Mouse (Mus musculus): ENCODE results near the gene Adrb1. TPM values are rescaled to one million over a fixed set of nuclear protein-coding genes. Genes with fewer than 3 reads are reported as not detected.
"Not testable (repeated sequence)": the region's sequence is repeated elsewhere in the genome, so short reads cannot be mapped to it uniquely, and the experiment has no call there.

The Adrb1 gene
- polyA plus RNA-seq, 1 experiment from 2014 or later, result 0.21 TPM

DNA sequence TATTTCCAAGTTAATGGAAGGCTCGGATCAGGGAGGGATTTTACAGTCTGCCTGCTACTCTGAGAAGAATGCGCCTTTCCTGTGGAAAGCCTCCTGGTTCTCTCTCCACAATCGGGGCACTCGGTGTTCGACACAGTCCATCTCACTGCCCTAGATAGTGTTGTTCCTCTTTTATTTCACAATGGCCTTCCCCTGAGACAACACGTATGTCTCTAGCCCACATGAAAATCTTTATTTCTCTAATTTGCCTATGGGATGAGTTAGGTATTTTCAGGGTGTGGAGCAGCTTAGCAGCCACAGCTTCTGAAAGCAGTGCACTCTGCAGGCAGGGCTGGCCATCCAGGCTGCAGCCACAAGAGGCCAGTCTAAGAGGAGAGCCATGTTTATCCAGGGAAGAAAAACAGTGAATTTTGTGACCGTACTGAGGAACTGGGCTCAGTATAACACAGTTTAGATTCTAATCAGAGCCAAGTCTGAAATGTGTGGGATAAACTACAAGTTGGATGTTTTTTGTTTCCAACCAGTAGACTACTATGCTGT, 12.1 kb downstream of the Adrb1 start:
- H3K9ac ChIP-seq, result no peak overlapping the region
- H3K9me3 ChIP-seq (replicated peaks), result no peaks in the 10 kb centered on the region
- H3K4me2 ChIP-seq (replicated peaks), result no peak overlapping the region
- H3K27ac ChIP-seq, result no peak overlapping the region
- no peaks in the 10 kb centered on the region for H3K36me3 ChIP-seq
- H3K4me1 ChIP-seq, result no peaks in the 10 kb centered on the region
- WGBS, result 71% methylated on average over 7 of the region's 7 CpGs
- H3K4me3 ChIP-seq, result no peak overlapping the region
- ATAC-seq (ENCODE audit: low FRiP score), result no peak
- H3K27me3 ChIP-seq, result 0 out of 2 replicates have a peak, but pooled peaks cover 3% of the 10 kb centered on the region

DNA sequence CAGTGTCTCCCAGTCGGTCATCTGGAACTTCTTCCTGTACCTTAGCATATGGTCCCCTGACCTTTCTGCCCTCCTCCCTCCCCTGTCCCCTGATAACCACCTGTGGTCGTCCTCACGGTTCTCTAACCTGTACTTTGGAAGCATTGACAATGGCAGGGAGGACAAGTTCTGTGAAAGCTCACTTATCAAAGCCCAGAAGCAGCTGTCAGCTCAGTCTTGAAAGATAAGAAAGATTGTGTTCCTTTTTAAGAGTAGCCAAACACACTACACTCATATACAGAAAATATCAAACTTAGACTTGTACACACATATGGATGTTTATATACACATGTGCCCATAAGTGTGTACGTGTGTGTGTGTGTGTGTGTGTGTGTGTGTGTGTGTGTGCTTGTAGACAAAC, 13.7 kb downstream of the Adrb1 start:
- ATAC-seq (ENCODE audit: low FRiP score), result no peak
- Histone ChIP-seq H3K9ac (no peak overlapping the region), H3K27ac (no peak overlapping the region), H3K4me1 (no peaks in the 10 kb centered on the region), H3K27me3 (no peaks in the 10 kb centered on the region), H3K9me3 (replicated peaks) (no peaks in the 10 kb centered on the region), H3K36me3 (no peaks in the 10 kb centered on the region), H3K4me3 (no peak overlapping the region), H3K4me2 (replicated peaks) (no peak overlapping the region)
- WGBS, result 46% methylated on average over 4 of the region's 4 CpGs

- ATAC-seq (ENCODE audit: low FRiP score), result no peak
- no peak overlapping the region for H3K27ac ChIP-seq
- no peaks in the 10 kb centered on the region for H3K4me1 ChIP-seq
- no peaks in the 10 kb centered on the region for H3K36me3 ChIP-seq
- WGBS, result 87% methylated on average over 5 of the region's 5 CpGs
- H3K9me3 ChIP-seq (replicated peaks), result no peaks in the 10 kb centered on the region
- no peak overlapping the region for H3K4me3 ChIP-seq
- H3K9ac ChIP-seq, result no peak overlapping the region
- no peaks in the 10 kb centered on the region for H3K27me3 ChIP-seq
- no peak overlapping the region for H3K4me2 ChIP-seq (replicated peaks)
These were observed 14.3 kb downstream of the Adrb1 start for GRCm38 (mm10) chr19:56736287-56736686.

DNA sequence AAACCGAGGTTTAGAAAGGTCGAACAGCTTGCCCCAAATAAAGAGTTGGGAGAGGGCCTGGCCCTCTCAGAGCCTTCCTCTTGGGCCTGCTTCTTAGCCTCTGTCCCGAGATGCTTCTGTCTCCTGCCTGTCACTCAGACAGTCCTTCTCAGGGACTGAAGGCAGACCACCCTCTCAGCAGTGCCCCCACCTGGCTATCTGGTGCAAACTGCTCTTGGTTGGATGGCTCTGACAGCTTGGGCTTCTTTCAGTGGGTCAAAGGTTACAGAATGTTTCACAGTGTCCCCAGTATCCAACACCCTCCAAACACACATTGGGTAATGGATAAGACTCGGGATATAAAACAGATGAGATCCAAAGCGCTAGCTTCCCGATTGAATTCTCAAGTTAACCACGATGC, 23.1 kb downstream of the Adrb1 start:
- no peak overlapping the region for H3K4me2 ChIP-seq (replicated peaks)
- 63% methylated on average over 7 of the region's 7 CpGs for WGBS
- H3K9me3 ChIP-seq (replicated peaks), result no peaks in the 10 kb centered on the region
- no peak for ATAC-seq (ENCODE audit: low FRiP score)
- H3K4me1 ChIP-seq, result no peaks in the 10 kb centered on the region
- H3K9ac ChIP-seq, result no peak overlapping the region
- H3K27me3 ChIP-seq, result no peaks in the 10 kb centered on the region
- H3K27ac ChIP-seq, result no peak overlapping the region
- no peaks in the 10 kb centered on the region for H3K36me3 ChIP-seq
- no peak overlapping the region for H3K4me3 ChIP-seq

GRCm38 (mm10) chr19:56745528-56745927, 23.5 kb downstream of the Adrb1 start:
- H3K4me3 ChIP-seq, result no peak overlapping the region
- H3K27ac ChIP-seq, result no peak overlapping the region
- no peaks in the 10 kb centered on the region for H3K36me3 ChIP-seq
- no peak overlapping the region for H3K4me2 ChIP-seq (replicated peaks)
- H3K9me3 ChIP-seq (replicated peaks), result no peaks in the 10 kb centered on the region
- peaks cover 3% of the 10 kb centered on the region; the same call in 1 of the 2 replicates for H3K4me1 ChIP-seq
- H3K9ac ChIP-seq, result no peak overlapping the region
- ATAC-seq (ENCODE audit: low FRiP score), result no peak
- H3K27me3 ChIP-seq, result no peaks in the 10 kb centered on the region
- WGBS, result 75% methylated on average over 6 of the region's 6 CpGs

DNA sequence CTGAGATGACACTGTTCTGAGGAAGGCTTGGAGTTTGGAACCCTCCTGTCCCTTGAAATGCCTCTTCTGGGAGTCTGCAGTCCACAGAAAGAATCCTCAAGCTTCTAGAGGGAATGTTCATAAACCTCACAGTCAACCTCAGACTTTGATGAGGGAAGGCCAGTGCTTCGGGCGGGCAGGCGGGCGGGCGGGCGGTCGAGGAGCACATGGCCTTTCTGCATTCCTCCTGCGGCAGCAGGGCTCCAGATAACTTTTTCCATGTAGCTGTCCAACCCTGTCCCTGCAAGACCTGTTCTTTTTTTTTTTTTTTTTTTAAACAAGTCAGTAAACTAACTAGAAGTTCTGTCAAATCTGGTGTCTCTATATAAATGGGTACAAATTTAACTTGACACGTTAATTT, 24.6 kb downstream of the Adrb1 start:
- no peak for ATAC-seq (ENCODE audit: low FRiP score)
- Histone ChIP-seq H3K9me3 (replicated peaks) (no peaks in the 10 kb centered on the region), H3K36me3 (no peaks in the 10 kb centered on the region), H3K9ac (no peak overlapping the region), H3K27ac (no peak overlapping the region), H3K4me3 (no peak overlapping the region), H3K4me2 (replicated peaks) (no peak overlapping the region), H3K4me1 (peaks cover 9% of the 10 kb centered on the region; the same call in 1 of the 2 replicates), H3K27me3 (no peaks in the 10 kb centered on the region)
- 88% methylated on average over 9 of the region's 9 CpGs for whole genome bisulfite sequencing

DNA sequence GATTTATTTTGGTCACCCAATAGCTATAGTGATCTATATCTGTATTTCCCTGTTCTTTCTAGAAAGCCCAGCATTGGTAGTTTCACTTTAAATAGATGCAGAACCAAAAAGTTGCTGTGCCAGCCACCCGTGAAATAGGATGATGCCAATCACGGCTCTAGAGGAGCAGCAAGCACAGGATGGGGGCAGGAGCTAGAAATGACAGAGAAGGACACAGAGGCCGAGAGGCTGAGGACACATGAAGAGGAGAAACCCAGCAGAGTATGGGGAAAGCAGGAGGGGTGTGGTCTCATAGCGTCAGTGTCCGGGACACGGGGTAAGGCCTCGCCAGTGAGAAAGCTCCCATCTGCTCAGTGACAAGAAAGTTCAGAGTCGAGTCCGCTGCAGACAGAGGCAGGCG, 25.9 kb downstream of the Adrb1 start:
- Histone ChIP-seq H3K9ac (no peak overlapping the region), H3K9me3 (replicated peaks) (no peaks in the 10 kb centered on the region), H3K4me3 (no peak overlapping the region), H3K36me3 (no peaks in the 10 kb centered on the region), H3K4me1 (peaks cover 9% of the 10 kb centered on the region; the same call in 1 of the 2 replicates), H3K4me2 (replicated peaks) (no peak overlapping the region), H3K27ac (no peak overlapping the region), H3K27me3 (no peaks in the 10 kb centered on the region)
- 75% methylated on average over 10 of the region's 10 CpGs for WGBS
- ATAC-seq (ENCODE audit: low FRiP score), result no peak

DNA sequence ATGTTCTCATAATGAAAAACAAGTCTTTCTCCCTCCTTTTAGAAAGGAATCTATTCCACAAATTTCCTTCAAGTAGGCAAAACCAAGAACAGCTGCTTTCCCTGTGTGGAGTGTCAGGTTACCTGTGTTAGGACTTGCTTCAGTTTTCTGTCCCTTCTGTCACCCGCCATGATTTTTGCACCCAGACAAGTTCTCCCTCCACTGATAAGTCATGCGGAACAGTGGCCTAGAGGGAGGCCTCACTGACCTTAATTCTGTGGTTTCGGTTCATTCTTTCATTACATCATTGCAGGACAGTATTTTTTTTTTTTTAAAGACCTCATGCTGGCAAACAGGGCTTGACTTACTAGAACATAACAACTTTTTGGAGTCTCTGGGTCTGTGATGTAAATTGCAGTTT, 27.3 kb downstream of the Adrb1 start:
- H3K27me3 ChIP-seq, result no peaks in the 10 kb centered on the region
- no peak overlapping the region for H3K4me2 ChIP-seq (replicated peaks)
- no peaks in the 10 kb centered on the region for H3K36me3 ChIP-seq
- 32% methylated on average over 3 of the region's 3 CpGs for WGBS
- peaks cover 9% of the 10 kb centered on the region; the same call in 1 of the 2 replicates for H3K4me1 ChIP-seq
- H3K4me3 ChIP-seq, result no peak overlapping the region
- H3K9ac ChIP-seq, result no peak overlapping the region
- H3K9me3 ChIP-seq (replicated peaks), result no peaks in the 10 kb centered on the region
- no peak for ATAC-seq (ENCODE audit: low FRiP score)
- no peak overlapping the region for H3K27ac ChIP-seq

DNA sequence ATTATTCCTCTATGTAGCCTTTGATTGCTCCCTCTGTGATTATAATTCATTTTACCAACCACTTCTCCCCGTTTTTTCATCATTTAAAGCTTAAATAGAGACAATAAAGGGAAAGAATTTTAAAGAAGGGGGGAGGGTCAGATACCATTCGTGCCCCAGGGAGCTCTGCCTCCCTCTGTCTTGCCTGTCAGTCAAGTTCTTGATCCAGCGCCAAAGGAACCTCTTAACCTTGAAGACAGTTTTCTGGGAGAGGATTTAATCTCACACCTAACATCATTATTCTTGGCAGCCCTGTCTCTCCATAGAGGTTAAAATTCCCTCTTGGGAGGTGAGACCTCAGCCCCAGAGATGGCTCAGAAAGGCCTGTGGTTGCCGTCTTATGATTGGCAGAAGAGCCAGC, 28.7 kb downstream of the Adrb1 start:
- WGBS, result 33% methylated on average over 4 of the region's 4 CpGs
- Histone ChIP-seq H3K9me3 (replicated peaks) (no peaks in the 10 kb centered on the region), H3K36me3 (no peaks in the 10 kb centered on the region), H3K27ac (no peak overlapping the region), H3K9ac (no peak overlapping the region), H3K4me2 (replicated peaks) (no peak overlapping the region), H3K4me3 (no peak overlapping the region), H3K4me1 (peaks cover 9% of the 10 kb centered on the region; the same call in 1 of the 2 replicates), H3K27me3 (no peaks in the 10 kb centered on the region)
- no peak for ATAC-seq (ENCODE audit: low FRiP score)

DNA sequence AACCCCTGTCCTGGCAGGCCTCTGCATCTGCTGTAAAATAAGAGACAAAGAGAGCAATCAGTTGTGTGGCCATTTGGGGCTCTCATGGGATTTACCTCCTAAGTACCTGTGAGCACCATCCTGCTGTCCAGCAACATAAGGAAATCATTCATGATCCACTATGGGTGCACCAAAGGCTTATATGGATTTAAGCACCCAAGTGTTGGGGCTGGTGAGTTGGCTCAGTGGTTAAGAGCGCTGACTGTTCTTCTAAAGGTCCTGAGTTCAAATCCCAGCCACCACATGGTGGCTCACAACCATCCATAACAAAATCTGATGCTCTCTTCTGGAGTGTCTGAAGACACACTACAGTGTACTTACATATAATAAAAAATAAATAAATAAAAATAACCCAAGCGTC, 32.5 kb downstream of the Adrb1 start:
- whole genome bisulfite sequencing, result 89% methylated on average over 2 of the region's 2 CpGs
- not testable (repeated sequence) for H3K27ac ChIP-seq; ATAC-seq (ENCODE audit: low FRiP score); H3K9me3 ChIP-seq (replicated peaks); H3K4me2 ChIP-seq (replicated peaks); H3K4me3 ChIP-seq; H3K27me3 ChIP-seq; H3K4me1 ChIP-seq; H3K9ac ChIP-seq; H3K36me3 ChIP-seq

- 86% methylated on average over 10 of the region's 10 CpGs for WGBS
- no peak overlapping the region for H3K4me3 ChIP-seq
- no peaks in the 10 kb centered on the region for H3K27me3 ChIP-seq
These were observed 34.4 kb downstream of the Adrb1 start for GRCm38 (mm10) chr19:56756412-56756811.

GRCm38 (mm10) chr19:56758311-56758710, 36.3 kb downstream of the Adrb1 start:
- Histone ChIP-seq H3K4me2 (replicated peaks) (no peak overlapping the region), H3K36me3 (no peaks in the 10 kb centered on the region), H3K4me1 (no peaks in the 10 kb centered on the region), H3K9ac (no peak overlapping the region), H3K4me3 (no peak overlapping the region), H3K27me3 (no peaks in the 10 kb centered on the region), H3K27ac (no peak overlapping the region), H3K9me3 (replicated peaks) (no peaks in the 10 kb centered on the region)
- WGBS, result 96% methylated on average over 2 of the region's 2 CpGs
- ATAC-seq (ENCODE audit: low FRiP score), result no peak

More at GRCm38 (mm10) chr19:56756412-56756811, 34.4 kb downstream of the Adrb1 start:
- no peaks in the 10 kb centered on the region for H3K9me3 ChIP-seq (replicated peaks)
- H3K36me3 ChIP-seq, result no peaks in the 10 kb centered on the region
- no peak overlapping the region for H3K9ac ChIP-seq
- no peaks in the 10 kb centered on the region for H3K4me1 ChIP-seq
- no peak overlapping the region for H3K4me2 ChIP-seq (replicated peaks)
- ATAC-seq (ENCODE audit: low FRiP score), result no peak
- H3K27ac ChIP-seq, result no peak overlapping the region

GRCm38 (mm10) chr19:56759740-56760139, 37.7 kb downstream of the Adrb1 start:
- no peak overlapping the region for H3K4me2 ChIP-seq (replicated peaks)
- H3K27me3 ChIP-seq, result no peaks in the 10 kb centered on the region
- no peaks in the 10 kb centered on the region for H3K4me1 ChIP-seq
- H3K27ac ChIP-seq, result no peak overlapping the region
- H3K36me3 ChIP-seq, result no peaks in the 10 kb centered on the region
- no peak for ATAC-seq (ENCODE audit: low FRiP score)
- H3K9me3 ChIP-seq (replicated peaks), result no peaks in the 10 kb centered on the region
- no peak overlapping the region for H3K9ac ChIP-seq
- no peak overlapping the region for H3K4me3 ChIP-seq
- 94% methylated on average over 4 of the region's 4 CpGs for WGBS
